Mouse (Mus musculus): ENCODE measurements around the gene Csdc2.
"Not testable (repeated sequence)": the region's sequence is repeated elsewhere in the genome, so short reads cannot be mapped to it uniquely, and the experiment has no call there.

Gene Csdc2

GRCm38 (mm10) chr15:81936679-81937078 is at the start of gene Csdc2:
Gene Csdc2, plus strand, starts transcription at chr15:81936759.
- DNase-seq (ENCODE audit: inconsistent ontology term), result no peak

GRCm38 (mm10) chr15:81886795-81887550 is 49.6 kb upstream of the Csdc2 start:
- no peak for DNase-seq (ENCODE audit: inconsistent ontology term)

GRCm38 (mm10) chr15:81889175-81889574 is 47.4 kb upstream of the Csdc2 start:
- no peak for DNase-seq (ENCODE audit: inconsistent ontology term)

- DNase-seq (ENCODE audit: inconsistent ontology term), result no peak
These were observed 45.3 kb upstream of the Csdc2 start for GRCm38 (mm10) chr15:81891140-81891802.

GRCm38 (mm10) chr15:81891822-81892580 is 44.6 kb upstream of the Csdc2 start:
- DNase-seq (ENCODE audit: inconsistent ontology term), result no peak

- DNase-seq (ENCODE audit: inconsistent ontology term), result no peak
These were observed 42.6 kb upstream of the Csdc2 start for GRCm38 (mm10) chr15:81894002-81894401.

- DNase-seq (ENCODE audit: inconsistent ontology term), result no peak
These were observed 40.2 kb upstream of the Csdc2 start for GRCm38 (mm10) chr15:81896407-81896806.

GRCm38 (mm10) chr15:81897607-81898285 is 38.8 kb upstream of the Csdc2 start:
- DNase-seq (ENCODE audit: inconsistent ontology term), result no peak

- DNase-seq (ENCODE audit: inconsistent ontology term), result no peak
These were observed 37.8 kb upstream of the Csdc2 start for GRCm38 (mm10) chr15:81898751-81899150.

- DNase-seq (ENCODE audit: inconsistent ontology term), result peak; percentile 33
These were observed 31.6 kb upstream of the Csdc2 start for GRCm38 (mm10) chr15:81904939-81905338.

GRCm38 (mm10) chr15:81907953-81908352 is 28.6 kb upstream of the Csdc2 start:
- DNase-seq (ENCODE audit: inconsistent ontology term), result no peak

- DNase-seq (ENCODE audit: inconsistent ontology term), result not testable (repeated sequence)
These were observed 27.8 kb upstream of the Csdc2 start for GRCm38 (mm10) chr15:81908767-81909166.

GRCm38 (mm10) chr15:81912498-81912897 is 24.1 kb upstream of the Csdc2 start:
- no peak for DNase-seq (ENCODE audit: inconsistent ontology term)

- DNase-seq (ENCODE audit: inconsistent ontology term), result no peak
These were observed 21.9 kb upstream of the Csdc2 start for GRCm38 (mm10) chr15:81914668-81915067.

- no peak for DNase-seq (ENCODE audit: inconsistent ontology term)
These were observed 20.9 kb upstream of the Csdc2 start for GRCm38 (mm10) chr15:81915663-81916062.

- DNase-seq (ENCODE audit: inconsistent ontology term), result no peak
These were observed 19.4 kb upstream of the Csdc2 start for GRCm38 (mm10) chr15:81917201-81917600.

GRCm38 (mm10) chr15:81917621-81918463 is 18.7 kb upstream of the Csdc2 start:
- DNase-seq (ENCODE audit: inconsistent ontology term), result peak; percentile 46

GRCm38 (mm10) chr15:81919062-81919461 is 17.5 kb upstream of the Csdc2 start:
- no peak for DNase-seq (ENCODE audit: inconsistent ontology term)

- peak; percentile 34 for DNase-seq (ENCODE audit: inconsistent ontology term)
These were observed 15.9 kb upstream of the Csdc2 start for GRCm38 (mm10) chr15:81920546-81921217.

- peak; percentile 78 for DNase-seq (ENCODE audit: inconsistent ontology term)
These were observed 15.3 kb upstream of the Csdc2 start for GRCm38 (mm10) chr15:81921255-81921654.

Data from Muller cell, postnatal 12 days (primary cell).